Mouse (Mus musculus) lung, postnatal 0 days (tissue): ENCODE data around the gene Armc6. TPM values are rescaled to one million over a fixed set of nuclear protein-coding genes. Genes with fewer than 3 reads are reported as not detected.

Experiments used
- ATAC-seq: fragments of 200-750 bp; cut with Nextera tagmentation; 2 replicates; pipeline ENCODE4 v1.8.0; 2017; ENCODE audit warnings: moderate library complexity
- DNase-seq: peaks from one replicate; pipeline ENCODE4 v3.0.0-alpha.2; 2016; ENCODE audit warnings: low spot score
- H3K27ac ChIP-seq: fragments of 300-500 bp; sonication (generic); 2 replicates; pipeline ENCODE4 v1.5.1; 2014; ENCODE audit warnings: antibody characterized with exemption, mild to moderate bottlenecking, low read length, mixed read lengths
- H3K27me3 ChIP-seq: fragments of 300-500 bp; sonication (generic); replicated peaks from 2 replicates; pipeline ENCODE4 v1.6.1; 2014; ENCODE audit warnings: low read length, mixed read lengths; ENCODE audit not compliant: insufficient read depth
- H3K36me3 ChIP-seq: fragments of 300-500 bp; sonication (generic); 2 replicates; pipeline ENCODE4 v1.6.1; 2014; ENCODE audit warnings: low read length, mixed read lengths; ENCODE audit not compliant: insufficient read depth
- H3K4me1 ChIP-seq: fragments of 300-500 bp; sonication (generic); 2 replicates; pipeline ENCODE4 v1.6.1; 2014; ENCODE audit warnings: antibody characterized with exemption, low read depth, low read length, mixed read lengths; ENCODE audit not compliant: insufficient read depth
- H3K4me2 ChIP-seq: fragments of 300-500 bp; sonication (generic); replicated peaks from 2 replicates; pipeline ENCODE4 v1.6.1; 2014; ENCODE audit warnings: low read depth, mild to moderate bottlenecking, low read length, moderate library complexity, mixed read lengths
- H3K4me3 ChIP-seq: fragments of 300-500 bp; sonication (generic); 2 replicates; pipeline ENCODE4 v1.5.1; 2014; ENCODE audit warnings: low read depth, low read length
- H3K9ac ChIP-seq: fragments of 300-500 bp; sonication (generic); replicated peaks from 2 replicates; pipeline ENCODE4 v1.6.1; 2014; ENCODE audit warnings: low read depth, mild to moderate bottlenecking
- H3K9me3 ChIP-seq: fragments of 300-500 bp; sonication (generic); 2 replicates; pipeline ENCODE4 v1.6.1; 2016; ENCODE audit warnings: low read length, mixed read lengths
- CTCF ChIP-seq: IDR thresholded peaks from 2 replicates; pipeline ENCODE4 v1.5.1; 2016; ENCODE audit warnings: antibody characterized with exemption, mild to moderate bottlenecking
- EP300 ChIP-seq: IDR thresholded peaks from 2 replicates; pipeline ENCODE4 v1.6.1; 2016; ENCODE audit warnings: antibody characterized with exemption, mild to moderate bottlenecking, control low read depth
- WGBS: fragments of 180-500 bp; shearing (Covaris S2); extraction: QIAGEN DNeasy Blood & Tissue Kit; methylation state at CpG from one replicate; pipeline ENCODE4 v1.1.7; 2014; 5-methylcytosine and 5-hydroxymethylcytosine counted together
- polyA plus RNA-seq: library from polyadenylated mRNA; unstranded; fragments of >200 nt; fragmentation: Nextera tagmentation; extraction: Ambion mirVana; gene quantifications from 2 replicates; pipeline ENCODE4 v1.2.1, GENCODE M21; 2015

The Armc6 gene
- polyA plus RNA-seq, 1 experiment from 2014 or later: 10.4 TPM

GRCm38 (mm10) chr8:70215092-70215491 lies 19.2 kb downstream of the Armc6 start:
- ATAC-seq (no peak), DNase-seq (no peak)
- WGBS: 59% methylated on average over 5 of the region's 5 CpGs
- no peak overlapping the region for H3K4me2 ChIP-seq
- H3K4me3 ChIP-seq: no peak overlapping the region
- H3K36me3 ChIP-seq: no peaks in the 10 kb centered on the region
- no peak overlapping the region for H3K9ac ChIP-seq
- H3K9me3 ChIP-seq: no peaks in the 10 kb centered on the region
- H3K4me1 ChIP-seq: peaks cover 11% of the 10 kb centered on the region; the same call in 1 of the 2 replicates
- TF ChIP-seq EP300: no peak
- no peak for TF ChIP-seq CTCF
- no peaks in the 10 kb centered on the region for H3K27me3 ChIP-seq
- no peak overlapping the region for H3K27ac ChIP-seq

- TF ChIP-seq EP300 (no peak), CTCF (no peak)
- no peak for DNase-seq
- no peak for ATAC-seq
- Histone ChIP-seq H3K36me3 (no peaks in the 10 kb centered on the region), H3K9me3 (no peaks in the 10 kb centered on the region), H3K4me1 (peaks cover 11% of the 10 kb centered on the region; the same call in 1 of the 2 replicates), H3K4me3 (no peak overlapping the region), H3K4me2 (no peak overlapping the region), H3K27ac (no peak overlapping the region), H3K27me3 (no peaks in the 10 kb centered on the region), H3K9ac (no peak overlapping the region)
- 53% methylated on average over 3 of the region's 3 CpGs for WGBS
Measured at GRCm38 (mm10) chr8:70214411-70214810, 19.9 kb downstream of the Armc6 start.

GRCm38 (mm10) chr8:70212112-70213055 lies 21.9 kb downstream of the Armc6 start, which contains the start of gene Slc25a42:
Gene Slc25a42, minus strand, starts transcription at chr8:70212305.
- H3K4me1 ChIP-seq: peaks cover 11% of the 10 kb centered on the region; the same call in 1 of the 2 replicates
- peak within 1 kb of the TSS; percentile 61 for H3K4me3 ChIP-seq
- H3K27me3 ChIP-seq: no peaks in the 10 kb centered on the region
- no peaks in the 10 kb centered on the region for H3K36me3 ChIP-seq
- WGBS: under 1% methylated on average over 64 of the region's 66 CpGs
- H3K27ac ChIP-seq: peak within 1 kb of the TSS; percentile 84
- peak within 1 kb of the TSS; percentile 96 for H3K4me2 ChIP-seq
- H3K9ac ChIP-seq: peak within 1 kb of the TSS; percentile 44
- DNase-seq: peak; percentile 100
- TF ChIP-seq CTCF: peak; percentile 1; the same call in 1 of the 2 replicates
- TF ChIP-seq EP300: 0 out of 2 replicates have a peak, but pooled peaks have one; percentile 25
- H3K9me3 ChIP-seq: no peaks in the 10 kb centered on the region
- ATAC-seq: peak; percentile 95

DNA sequence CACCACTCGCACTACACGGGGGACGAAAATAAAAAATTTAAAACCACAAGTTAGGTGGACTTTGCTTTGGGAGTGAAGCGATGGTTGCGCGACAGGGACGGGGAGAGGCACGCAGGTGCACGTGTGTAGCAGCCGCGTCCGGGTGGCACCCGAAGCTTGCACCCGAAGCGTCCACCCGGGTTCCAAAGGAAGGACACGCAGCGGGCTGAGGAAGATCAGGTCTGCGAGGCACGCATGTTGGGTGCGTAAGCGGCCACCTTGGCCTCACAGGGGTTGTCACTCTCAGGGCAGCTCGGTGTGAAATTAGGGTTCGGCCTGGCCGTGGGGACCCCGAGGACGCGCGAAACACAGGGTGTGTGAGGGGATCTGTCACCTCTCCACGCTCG lies 22.5 kb downstream of the Armc6 start:
- H3K27ac ChIP-seq: peak overlapping the region; percentile 54
- H3K36me3 ChIP-seq: no peaks in the 10 kb centered on the region
- peak overlapping the region; percentile 44 for H3K9ac ChIP-seq
- TF ChIP-seq CTCF: no peak
- TF ChIP-seq EP300: no peak
- 1% methylated on average over 31 of the region's 31 CpGs for WGBS
- no peak for DNase-seq
- no peaks in the 10 kb centered on the region for H3K27me3 ChIP-seq
- peak overlapping the region; percentile 96 for H3K4me2 ChIP-seq
- peaks cover 11% of the 10 kb centered on the region; the same call in 1 of the 2 replicates for H3K4me1 ChIP-seq
- H3K4me3 ChIP-seq: peak overlapping the region; percentile 61
- no peaks in the 10 kb centered on the region for H3K9me3 ChIP-seq
- no peak for ATAC-seq

- TF ChIP-seq CTCF (no peak), EP300 (no peak)
- 77% methylated on average over 1 of the region's 1 CpGs for WGBS
Measured at GRCm38 (mm10) chr8:70211275-70211674, 23.0 kb downstream of the Armc6 start.

GRCm38 (mm10) chr8:70210538-70210937 lies 23.7 kb downstream of the Armc6 start:
- WGBS: 29% methylated on average over 8 of the region's 8 CpGs
- no peak overlapping the region for H3K4me3 ChIP-seq
- DNase-seq (peak; percentile 49), ATAC-seq (no peak)
- no peak overlapping the region for H3K27ac ChIP-seq
- H3K27me3 ChIP-seq: no peaks in the 10 kb centered on the region
- 0 out of 2 replicates have a peak overlapping the region, but pooled peaks have one; percentile 96 for H3K4me2 ChIP-seq
- H3K9me3 ChIP-seq: no peaks in the 10 kb centered on the region
- peak; percentile 34 for TF ChIP-seq CTCF
- no peak for TF ChIP-seq EP300
- H3K4me1 ChIP-seq: peaks cover 11% of the 10 kb centered on the region; the same call in 1 of the 2 replicates
- no peak overlapping the region for H3K9ac ChIP-seq
- no peaks in the 10 kb centered on the region for H3K36me3 ChIP-seq

More at GRCm38 (mm10) chr8:70211275-70211674, 23.0 kb downstream of the Armc6 start:
- peaks cover 11% of the 10 kb centered on the region; the same call in 1 of the 2 replicates for H3K4me1 ChIP-seq
- H3K9me3 ChIP-seq: no peaks in the 10 kb centered on the region
- ATAC-seq (no peak), DNase-seq (no peak)
- H3K9ac ChIP-seq: 0 out of 2 replicates have a peak overlapping the region, but pooled peaks have one; percentile 44
- peak overlapping the region; percentile 61 for H3K4me3 ChIP-seq
- no peaks in the 10 kb centered on the region for H3K36me3 ChIP-seq
- peak overlapping the region; percentile 96 for H3K4me2 ChIP-seq
- no peaks in the 10 kb centered on the region for H3K27me3 ChIP-seq
- no peak overlapping the region for H3K27ac ChIP-seq
